Mouse (Mus musculus): ENCODE data around the gene Snx20. TPM values are rescaled to one million over a fixed set of nuclear protein-coding genes. Genes with fewer than 3 reads are reported as not detected.

Gene Snx20
- total and polyA plus RNA-seq, 3 experiments = 69.1 to 117 (median 93.1) TPM

GRCm38 (mm10) chr8:88609036-88609435 is 26.9 kb downstream of the Snx20 start:
- Histone ChIP-seq H3K9ac (ENCODE audit: insufficient read depth, low read depth) (no peak overlapping the region), H3K4me2 (ENCODE audit: insufficient read depth, low read depth, poor library complexity, severe bottlenecking) (no peak overlapping the region), H3K9me3 (replicated peaks; ENCODE audit: low read length) (no peaks in the 10 kb centered on the region), H3K4me3 (replicated peaks in 1 of 3; ENCODE audit: low read depth in 2 of 3, low read length in 2 of 3, poor library complexity in 1 of 3) (no peak overlapping the region), H3K27me3 (replicated peaks) (no peaks in the 10 kb centered on the region), H3K79me2 (replicated peaks; ENCODE audit: control insufficient read depth, extremely low read depth, insufficient read depth, poor library complexity, severe bottlenecking) (no peaks in the 10 kb centered on the region), H3K27ac (ENCODE audit: insufficient read depth, low read depth) (no peak overlapping the region), H3K36me3 (replicated peaks in 1 of 2; ENCODE audit: control insufficient read depth in 1 of 2, insufficient read depth in 1 of 2, low read length in 1 of 2) (no peaks in the 10 kb centered on the region), H3K4me1 (ENCODE audit: control insufficient read depth in 1 of 2, insufficient read depth in 2 of 2) (peaks cover 2 to 31% of the 10 kb centered on the region in 2 experiments; a peak in 2 of 4 replicates)
- TF ChIP-seq POLR2AphosphoS2 (IDR thresholded peaks at IDR 0.05; ENCODE audit: low read depth, low read length) (no peak), UBTF (IDR thresholded peaks at IDR 0.05; ENCODE audit: low read depth, low read length) (no peak), EP300 (IDR thresholded peaks at IDR 0.05; ENCODE audit: low read length) (no peak), MXI1 (IDR thresholded peaks at IDR 0.05; ENCODE audit: low read depth, low read length) (no peak), JUND (conservative IDR thresholded peaks at IDR 0.05; ENCODE audit: low read depth, low read length) (no peak), CTCF (conservative IDR thresholded peaks at IDR 0.05 in 1 of 2, IDR thresholded peaks at IDR 0.05 in 1 of 2; ENCODE audit: low read depth in 2 of 2, low read length in 2 of 2) (no peak), GABPA (IDR thresholded peaks at IDR 0.05; ENCODE audit: insufficient replicate concordance, low read depth, low read length) (no peak), USF2 (conservative IDR thresholded peaks at IDR 0.05; ENCODE audit: low read depth, low read length) (no peak), BHLHE40 (IDR thresholded peaks at IDR 0.05; ENCODE audit: low read depth, low read length) (no peak), PAX5 (IDR thresholded peaks at IDR 0.05; ENCODE audit: low read length) (no peak), RAD21 (IDR thresholded peaks at IDR 0.05; ENCODE audit: low read depth, low read length) (no peak), SIN3A (IDR thresholded peaks at IDR 0.05; ENCODE audit: low read length) (no peak)
- no peak for DNase-seq (ENCODE audit: extremely low read depth)
- in situ Hi-C loops (cut with MboI; ENCODE audit: low pct_ligation_motif_present, low pct_unique_long_range_greater_than_20kb, low sequenced_read_pairs) = loop anchor here (25.0 kb wide), 1 partner anchor 347 kb away; the partner anchor contains the start of gene Adcy7
- dilution Hi-C loops (cut with MboI; ENCODE audit: extremely low pct_ligation_motif_present, extremely low pct_unique_long_range_greater_than_20kb, low sequenced_read_pairs) = no loop called here

- H3K27ac ChIP-seq (ENCODE audit: insufficient read depth, low read depth) = no peak overlapping the region
- no peak overlapping the region for H3K4me3 ChIP-seq (replicated peaks in 1 of 3; ENCODE audit: low read depth in 2 of 3, low read length in 2 of 3, poor library complexity in 1 of 3)
- no peaks in the 10 kb centered on the region for H3K36me3 ChIP-seq (replicated peaks in 1 of 2; ENCODE audit: control insufficient read depth in 1 of 2, insufficient read depth in 1 of 2, low read length in 1 of 2)
- peaks cover 8% of the 10 kb centered on the region for H3K9me3 ChIP-seq (replicated peaks; ENCODE audit: low read length)
- H3K79me2 ChIP-seq (replicated peaks; ENCODE audit: control insufficient read depth, extremely low read depth, insufficient read depth, poor library complexity, severe bottlenecking) = no peaks in the 10 kb centered on the region
- in situ Hi-C loops (cut with MboI; ENCODE audit: low pct_ligation_motif_present, low pct_unique_long_range_greater_than_20kb, low sequenced_read_pairs) = loop anchor here (25.0 kb wide), 1 partner anchor 343 kb away; the partner anchor contains the start of gene Adcy7
- no peak overlapping the region for H3K4me2 ChIP-seq (ENCODE audit: insufficient read depth, low read depth, poor library complexity, severe bottlenecking)
- DNase-seq (ENCODE audit: extremely low read depth) = no peak
- TF ChIP-seq HCFC1 (IDR thresholded peaks at IDR 0.05; ENCODE audit: low read depth, low read length) (no peak), SIN3A (IDR thresholded peaks at IDR 0.05; ENCODE audit: low read length) (no peak), CTCF (conservative IDR thresholded peaks at IDR 0.05 in 1 of 2, IDR thresholded peaks at IDR 0.05 in 1 of 2; ENCODE audit: low read depth in 2 of 2, low read length in 2 of 2) (no peak), PAX5 (IDR thresholded peaks at IDR 0.05; ENCODE audit: low read length) (no peak), TCF12 (IDR thresholded peaks at IDR 0.05; ENCODE audit: low read depth, low read length) (no peak), USF1 (IDR thresholded peaks at IDR 0.05; ENCODE audit: low read depth, low read length) (no peak), ELF1 (IDR thresholded peaks at IDR 0.05; ENCODE audit: low read depth, low read length) (no peak), ZMIZ1 (IDR thresholded peaks at IDR 0.05; ENCODE audit: low read depth, low read length) (no peak), IRF4 (IDR thresholded peaks at IDR 0.05; ENCODE audit: low read depth, low read length) (no peak), E2F4 (IDR thresholded peaks at IDR 0.05; ENCODE audit: insufficient replicate concordance, low read depth, low read length) (no peak), CHD2 (IDR thresholded peaks at IDR 0.05; ENCODE audit: low read length) (no peak)
- no peaks in the 10 kb centered on the region for H3K27me3 ChIP-seq (replicated peaks)
- dilution Hi-C loops (cut with MboI; ENCODE audit: extremely low pct_ligation_motif_present, extremely low pct_unique_long_range_greater_than_20kb, low sequenced_read_pairs) = no loop called here
- H3K9ac ChIP-seq (ENCODE audit: insufficient read depth, low read depth) = no peak overlapping the region
- peaks cover 2 to 31% of the 10 kb centered on the region in 2 experiments; a peak in 2 of 4 replicates for H3K4me1 ChIP-seq (ENCODE audit: control insufficient read depth in 1 of 2, insufficient read depth in 2 of 2)
Observed at GRCm38 (mm10) chr8:88605361-88606040, 30.4 kb downstream of the Snx20 start.
